Mouse (Mus musculus) forebrain, embryonic 10.5 days (tissue): Measurements from ENCODE around the gene Gata2. TPM values are rescaled to one million over a fixed set of nuclear protein-coding genes. Genes with fewer than 3 reads are reported as not detected.

Experiments used
- DNase-seq: peaks from one replicate; pipeline ENCODE4 v3.0.0-alpha.2; 2017; ENCODE audit warnings: low spot score; ENCODE audit errors: extremely low spot score
- H3K27ac ChIP-seq: fragments of 300-500 bp; sonication (generic); 2 replicates; pipeline ENCODE4 v1.5.1; 2016; ENCODE audit warnings: mild to moderate bottlenecking
- H3K27me3 ChIP-seq: fragments of 300-500 bp; sonication (generic); 2 replicates; pipeline ENCODE4 v1.6.1; 2016; ENCODE audit warnings: mild to moderate bottlenecking; ENCODE audit not compliant: poor library complexity, severe bottlenecking
- H3K36me3 ChIP-seq: fragments of 300-500 bp; sonication (generic); replicated peaks from 2 replicates; pipeline ENCODE4 v1.6.1; 2016; ENCODE audit warnings: mild to moderate bottlenecking, moderate library complexity
- H3K4me1 ChIP-seq: fragments of 300-500 bp; sonication (generic); 2 replicates; pipeline ENCODE4 v1.6.1; 2016
- H3K4me3 ChIP-seq: fragments of 300-500 bp; sonication (generic); 2 replicates; pipeline ENCODE4 v1.5.1; 2016; ENCODE audit warnings: mild to moderate bottlenecking, moderate library complexity
- H3K9me3 ChIP-seq: fragments of 300-500 bp; sonication (generic); 2 replicates; pipeline ENCODE4 v1.6.1; 2016; ENCODE audit warnings: mild to moderate bottlenecking, moderate library complexity
- WGBS: fragments of 180-500 bp; shearing (Covaris S2); methylation state at CpG from one replicate; pipeline ENCODE4 v1.1.7; 2016; 5-methylcytosine and 5-hydroxymethylcytosine counted together
- polyA plus RNA-seq: library from polyadenylated mRNA; unstranded; fragments of >200 nt; fragmentation: Nextera tagmentation; extraction: Ambion mirVana; gene quantifications from 2 replicates; pipeline ENCODE4 v1.2.1, GENCODE M21; 2016

Gata2 gene
- polyA plus RNA-seq, 1 experiment from 2014 or later: 19.6 TPM

- Histone ChIP-seq H3K9me3 (no peaks in the 10 kb centered on the region), H3K27ac (no peak overlapping the region), H3K27me3 (peaks cover 94% of the 10 kb centered on the region), H3K36me3 (no peaks in the 10 kb centered on the region), H3K4me3 (no peak overlapping the region), H3K4me1 (peaks cover 27% of the 10 kb centered on the region)
- DNase-seq: no peak
- WGBS: 88% methylated on average over 12 of the region's 12 CpGs
Observed at GRCm38 (mm10) chr6:88229221-88229620, 35.5 kb downstream of the Gata2 start.

GRCm38 (mm10) chr6:88231821-88232220 is 38.1 kb downstream of the Gata2 start:
- WGBS: 75% methylated on average over 7 of the region's 7 CpGs
- Histone ChIP-seq H3K27me3 (peaks cover 96% of the 10 kb centered on the region), H3K27ac (no peak overlapping the region), H3K36me3 (no peaks in the 10 kb centered on the region), H3K4me1 (peaks cover 37% of the 10 kb centered on the region), H3K9me3 (no peaks in the 10 kb centered on the region), H3K4me3 (no peak overlapping the region)
- DNase-seq: no peak

- peaks cover 96% of the 10 kb centered on the region for H3K27me3 ChIP-seq
- WGBS: 67% methylated on average over 6 of the region's 6 CpGs
Observed at GRCm38 (mm10) chr6:88232221-88232620, 38.5 kb downstream of the Gata2 start.

GRCm38 (mm10) chr6:88233996-88234395 is 40.3 kb downstream of the Gata2 start:
- H3K27me3 ChIP-seq: peaks cover 97% of the 10 kb centered on the region
- H3K27ac ChIP-seq: no peak overlapping the region
- H3K4me1 ChIP-seq: peaks cover 20% of the 10 kb centered on the region
- H3K36me3 ChIP-seq: no peaks in the 10 kb centered on the region
- DNase-seq: no peak
- 75% methylated on average over 8 of the region's 8 CpGs for WGBS
- H3K9me3 ChIP-seq: no peaks in the 10 kb centered on the region
- H3K4me3 ChIP-seq: no peak overlapping the region

More at GRCm38 (mm10) chr6:88232221-88232620, 38.5 kb downstream of the Gata2 start:
- DNase-seq: no peak
- H3K9me3 ChIP-seq: no peaks in the 10 kb centered on the region
- H3K36me3 ChIP-seq: no peaks in the 10 kb centered on the region
- H3K27ac ChIP-seq: no peak overlapping the region
- peaks cover 35% of the 10 kb centered on the region for H3K4me1 ChIP-seq
- no peak overlapping the region for H3K4me3 ChIP-seq

GRCm38 (mm10) chr6:88235461-88235860 is 41.8 kb downstream of the Gata2 start:
- Histone ChIP-seq H3K4me1 (peaks cover 20% of the 10 kb centered on the region), H3K9me3 (no peaks in the 10 kb centered on the region), H3K4me3 (peak overlapping the region; percentile 50), H3K36me3 (no peaks in the 10 kb centered on the region), H3K27me3 (peaks cover 99% of the 10 kb centered on the region), H3K27ac (peak overlapping the region; percentile 79)
- DNase-seq: no peak
- 16% methylated on average over 8 of the region's 8 CpGs for WGBS

GRCm38 (mm10) chr6:88235983-88236382 is 42.3 kb downstream of the Gata2 start:
- no peaks in the 10 kb centered on the region for H3K9me3 ChIP-seq
- 2% methylated on average over 17 of the region's 17 CpGs for WGBS
- H3K27ac ChIP-seq: peak overlapping the region; percentile 79
- H3K36me3 ChIP-seq: no peaks in the 10 kb centered on the region
- H3K27me3 ChIP-seq: peaks cover 100% of the 10 kb centered on the region
- DNase-seq: peak; percentile 65
- H3K4me3 ChIP-seq: peak overlapping the region; percentile 50
- peaks cover 21% of the 10 kb centered on the region for H3K4me1 ChIP-seq

- H3K27me3 ChIP-seq: peaks cover 100% of the 10 kb centered on the region
- H3K9me3 ChIP-seq: no peaks in the 10 kb centered on the region
- H3K36me3 ChIP-seq: no peaks in the 10 kb centered on the region
- H3K27ac ChIP-seq: peak overlapping the region; percentile 79
- H3K4me3 ChIP-seq: peak overlapping the region; percentile 50
- H3K4me1 ChIP-seq: peaks cover 26% of the 10 kb centered on the region
- WGBS: 14% methylated on average over 7 of the region's 7 CpGs
- DNase-seq: no peak
Observed at GRCm38 (mm10) chr6:88236513-88236912, 42.8 kb downstream of the Gata2 start.

GRCm38 (mm10) chr6:88242604-88243003 is 48.9 kb downstream of the Gata2 start:
- 0% methylated on average over 15 of the region's 15 CpGs for WGBS
- no peaks in the 10 kb centered on the region for H3K36me3 ChIP-seq
- peak; percentile 75 for DNase-seq
- 0 out of 2 replicates have a peak overlapping the region, but pooled peaks have one; percentile 2 for H3K27ac ChIP-seq
- H3K4me1 ChIP-seq: peaks cover 41% of the 10 kb centered on the region
- H3K27me3 ChIP-seq: peaks cover 76% of the 10 kb centered on the region
- H3K9me3 ChIP-seq: no peaks in the 10 kb centered on the region
- H3K4me3 ChIP-seq: peak overlapping the region; percentile 3; the same call in 1 of the 2 replicates

- H3K4me3 ChIP-seq: no peak overlapping the region
- no peaks in the 10 kb centered on the region for H3K36me3 ChIP-seq
- no peak overlapping the region for H3K27ac ChIP-seq
- H3K27me3 ChIP-seq: peaks cover 12% of the 10 kb centered on the region
- no peaks in the 10 kb centered on the region for H3K9me3 ChIP-seq
- 97% methylated on average over 1 of the region's 1 CpGs for WGBS
- H3K4me1 ChIP-seq: peaks cover 21% of the 10 kb centered on the region
- DNase-seq: no peak
Observed at GRCm38 (mm10) chr6:88249231-88249630, 55.5 kb downstream of the Gata2 start.

- no peak overlapping the region for H3K4me3 ChIP-seq
- H3K4me1 ChIP-seq: peaks cover 8% of the 10 kb centered on the region
- H3K9me3 ChIP-seq: no peaks in the 10 kb centered on the region
- DNase-seq: no peak
- 81% methylated on average over 1 of the region's 1 CpGs for WGBS
- 0 out of 2 replicates have a peak, but pooled peaks cover 3% of the 10 kb centered on the region for H3K27me3 ChIP-seq
- no peak overlapping the region for H3K27ac ChIP-seq
- H3K36me3 ChIP-seq: peaks cover 4% of the 10 kb centered on the region; the same call in 1 of the 2 replicates
Observed at GRCm38 (mm10) chr6:88251396-88251795, 57.7 kb downstream of the Gata2 start.

GRCm38 (mm10) chr6:88251798-88252478 is 58.2 kb downstream of the Gata2 start:
- Histone ChIP-seq H3K36me3 (peaks cover 9% of the 10 kb centered on the region), H3K27me3 (no peaks in the 10 kb centered on the region), H3K4me1 (peaks cover 4% of the 10 kb centered on the region; the same call in 1 of the 2 replicates), H3K4me3 (no peak overlapping the region), H3K27ac (no peak overlapping the region), H3K9me3 (no peaks in the 10 kb centered on the region)
- 85% methylated on average over 7 of the region's 7 CpGs for WGBS
- DNase-seq: no peak

- Histone ChIP-seq H3K27me3 (no peaks in the 10 kb centered on the region), H3K36me3 (peaks cover 19% of the 10 kb centered on the region), H3K9me3 (no peaks in the 10 kb centered on the region), H3K4me3 (no peak overlapping the region), H3K4me1 (no peaks in the 10 kb centered on the region), H3K27ac (no peak overlapping the region)
- WGBS: 74% methylated on average over 6 of the region's 6 CpGs
- no peak for DNase-seq
Observed at GRCm38 (mm10) chr6:88254082-88254481, 60.4 kb downstream of the Gata2 start.

- H3K36me3 ChIP-seq: peaks cover 19% of the 10 kb centered on the region
- H3K4me3 ChIP-seq: no peak overlapping the region
- H3K4me1 ChIP-seq: no peaks in the 10 kb centered on the region
- DNase-seq: no peak
- no peak overlapping the region for H3K27ac ChIP-seq
- 91% methylated on average over 4 of the region's 4 CpGs for WGBS
- no peaks in the 10 kb centered on the region for H3K9me3 ChIP-seq
- no peaks in the 10 kb centered on the region for H3K27me3 ChIP-seq
Observed at GRCm38 (mm10) chr6:88255435-88255834, 61.7 kb downstream of the Gata2 start.
